Mouse (Mus musculus) liver, adult (tissue): Measurements from ENCODE around the gene Focad.

Source experiments
- GATA4 ChIP-seq: IDR thresholded peaks from 2 replicates; pipeline ENCODE4 v1.6.1; 2014; ENCODE audit warnings: mild to moderate bottlenecking, low read length; ENCODE audit not compliant: insufficient replicate concordance

Gene Focad

DNA sequence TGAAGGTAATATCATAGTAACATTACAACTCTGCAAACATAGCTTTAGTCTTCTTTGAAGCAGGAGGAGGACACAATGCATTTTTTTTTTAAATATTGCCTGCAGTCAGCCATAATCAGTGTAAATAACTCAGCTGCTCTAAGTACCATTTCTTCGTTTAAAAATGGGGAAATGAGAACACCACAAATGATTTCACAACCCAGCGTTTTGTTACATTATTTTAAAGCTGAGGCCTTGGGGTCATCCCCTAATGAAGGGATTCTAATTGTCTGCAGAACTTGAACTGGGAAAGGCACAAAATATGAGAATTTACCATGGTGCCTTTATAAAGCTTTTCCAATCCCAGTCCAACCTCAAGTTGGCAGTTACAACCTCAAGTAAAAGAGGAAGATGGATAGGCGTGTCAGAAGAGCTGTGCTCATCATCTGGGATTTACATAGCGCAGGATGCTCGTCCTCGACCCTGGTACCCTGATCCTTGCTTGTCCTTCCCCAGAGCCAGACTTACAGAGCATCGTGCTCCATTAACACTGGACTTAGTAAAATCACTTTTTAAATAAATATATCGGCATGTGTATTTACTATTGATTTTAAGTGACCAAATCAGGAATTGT, 338.1 kb downstream of the Focad start:
- no peak for TF ChIP-seq GATA4

DNA sequence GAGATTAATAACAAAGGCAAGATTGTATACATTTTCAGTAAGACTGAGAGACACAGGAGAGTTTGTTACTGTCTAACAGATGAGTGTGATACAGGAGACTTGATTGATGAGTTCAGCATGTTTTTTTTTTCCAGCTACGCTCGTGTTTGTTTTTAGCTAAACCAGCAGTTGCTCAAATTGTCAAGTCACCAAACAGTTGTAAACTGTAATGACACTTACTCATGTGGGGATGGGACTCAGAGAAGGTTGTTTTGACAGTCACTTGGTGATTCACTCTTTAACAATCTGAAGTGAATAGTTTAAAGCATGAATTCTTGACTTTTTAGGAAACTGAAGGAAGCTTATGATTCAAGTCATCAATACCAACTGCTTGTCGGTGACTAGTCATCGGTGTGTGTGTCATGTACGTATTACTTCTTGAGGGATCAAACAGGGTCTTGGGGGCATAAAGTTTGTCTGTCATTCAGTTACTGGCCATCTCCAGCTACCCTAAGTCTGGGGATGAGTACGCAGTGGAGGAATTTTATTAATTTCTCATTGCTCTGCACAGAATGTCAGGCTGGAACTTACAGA, 342.2 kb downstream of the Focad start:
- TF ChIP-seq GATA4, result no peak

DNA sequence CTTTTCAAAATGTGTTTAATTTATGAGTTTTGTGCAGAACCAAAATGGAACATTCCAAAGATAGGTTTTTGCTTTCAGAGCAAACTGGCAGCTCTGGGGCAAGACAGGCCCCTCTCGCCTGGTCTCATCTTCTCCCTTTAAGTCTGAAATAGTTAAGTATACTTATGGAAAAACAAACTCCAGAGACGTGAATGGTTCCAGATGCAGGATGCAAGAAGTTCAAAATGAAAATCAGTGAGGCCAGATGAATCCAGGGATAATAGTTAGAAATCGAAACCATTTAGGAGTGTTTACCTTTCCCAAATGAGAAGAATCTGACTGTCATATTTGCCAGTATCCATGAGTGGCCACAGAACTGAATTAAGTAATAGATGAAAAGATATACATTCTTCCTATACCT, 342.7 kb downstream of the Focad start:
- TF ChIP-seq GATA4, result no peak

DNA sequence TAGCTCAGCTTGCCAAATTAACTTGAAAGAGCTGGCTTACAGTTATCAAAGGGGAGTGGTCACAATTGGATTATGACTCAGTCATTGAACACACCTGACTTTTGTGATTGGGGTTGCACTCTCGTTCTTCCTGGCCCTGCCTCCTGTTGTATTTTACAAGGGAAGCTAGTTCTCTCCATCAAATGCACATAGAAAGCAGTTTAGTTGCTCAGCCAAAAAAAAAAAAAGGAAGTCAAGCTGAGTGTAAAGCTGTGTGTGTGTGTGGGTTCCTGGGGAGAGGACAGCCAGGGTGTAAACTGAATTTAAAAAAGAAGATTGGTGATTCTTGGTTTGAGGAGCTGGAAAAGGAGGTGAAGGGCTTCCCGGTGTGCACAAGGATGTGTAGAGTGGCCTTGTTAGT, 343.5 kb downstream of the Focad start:
- TF ChIP-seq GATA4, result no peak

DNA sequence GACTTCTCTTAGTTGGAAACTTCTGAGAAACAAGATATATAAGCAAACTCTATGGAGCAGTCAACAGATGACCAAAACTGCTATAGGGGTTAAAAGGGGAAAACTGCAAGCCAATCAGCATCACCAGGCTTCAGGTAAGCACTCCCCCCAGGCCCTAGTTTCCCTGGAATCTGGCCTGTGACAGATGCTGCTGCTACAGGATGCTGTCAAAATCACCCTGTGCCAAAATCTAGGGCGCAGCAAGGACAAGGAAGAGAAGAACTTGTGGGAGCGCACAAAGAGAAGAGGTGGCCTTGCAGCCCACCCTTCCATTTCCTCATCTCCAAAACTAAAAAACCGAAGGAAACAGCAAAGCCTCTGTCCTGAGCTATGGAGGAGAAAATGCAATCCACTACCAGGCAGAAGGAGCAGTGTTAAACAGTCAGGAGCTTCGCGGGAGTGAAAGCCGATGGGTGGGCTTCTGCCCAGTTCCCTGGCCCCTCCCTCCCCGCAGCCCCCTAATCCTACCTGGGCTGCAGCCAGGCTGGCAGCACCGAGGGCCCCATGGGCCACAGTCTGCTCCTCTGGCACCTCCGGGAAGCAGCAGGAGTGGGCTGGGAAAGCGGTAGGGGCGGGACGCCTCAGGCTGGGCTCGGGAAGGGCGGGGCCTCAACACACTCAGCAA, 344.0 kb downstream of the Focad start, which contains the start of gene Hacd4:
Hacd4 (minus strand) TSS at position 603 of the 664 bp plus-strand sequence.
- no peak for TF ChIP-seq GATA4

DNA sequence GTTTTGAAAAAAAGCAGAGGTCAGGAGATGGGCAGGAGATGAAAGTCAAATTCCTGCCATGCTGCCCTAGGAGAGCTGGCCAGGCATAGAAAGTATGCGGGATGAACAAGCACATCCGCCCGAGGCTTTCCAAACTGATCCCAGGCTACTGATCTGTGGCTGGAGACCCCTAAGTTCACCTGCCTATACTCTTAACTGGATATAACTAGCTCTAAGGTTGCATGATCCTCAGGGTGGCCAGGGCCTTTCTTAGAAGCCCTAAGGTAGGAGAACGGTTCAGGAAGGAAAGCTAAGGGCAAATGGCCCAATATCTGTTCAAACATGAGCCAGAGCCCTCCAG, 344.5 kb downstream of the Focad start:
- no peak for TF ChIP-seq GATA4

DNA sequence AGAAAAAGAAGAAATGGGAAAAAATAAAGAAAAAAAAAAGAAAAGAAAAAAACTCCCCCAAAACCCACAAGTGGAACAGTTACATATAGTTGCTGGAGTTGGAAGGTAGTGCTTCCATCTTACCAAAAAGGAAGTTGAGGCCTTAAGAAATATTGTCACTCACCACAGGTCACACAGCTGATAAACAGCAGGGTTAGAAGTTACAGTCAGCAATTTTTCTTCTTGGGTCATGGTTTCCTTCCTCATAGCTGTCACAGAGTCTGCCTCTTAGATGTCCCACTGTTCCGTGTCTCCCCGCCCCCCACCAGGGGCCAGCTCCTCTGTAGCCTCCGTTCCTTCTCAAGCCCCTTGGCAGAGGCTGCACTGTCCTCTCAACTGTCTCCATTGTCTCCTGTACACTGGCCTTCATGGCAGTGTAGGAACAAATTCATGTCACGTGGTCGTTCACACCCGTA, 345.3 kb downstream of the Focad start:
- no peak for TF ChIP-seq GATA4

DNA sequence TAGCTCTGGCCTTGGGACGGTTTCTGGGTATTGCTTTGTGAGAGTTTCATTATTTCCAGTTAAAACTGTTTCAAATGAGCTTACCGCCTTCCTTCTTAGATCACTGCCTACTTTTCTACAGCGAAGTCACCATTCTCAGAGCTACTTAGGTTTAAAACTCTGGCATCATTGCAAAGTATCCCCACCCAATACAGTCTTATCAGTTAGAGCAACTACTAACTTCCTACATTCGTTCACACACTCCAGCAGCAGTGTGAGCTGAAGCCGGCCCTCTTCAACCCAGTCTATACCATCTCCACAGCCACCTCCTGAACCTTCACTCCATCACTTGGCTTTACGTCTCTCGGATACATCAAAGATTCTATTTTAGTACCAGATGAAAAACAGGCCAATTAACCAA, 346.4 kb downstream of the Focad start:
- TF ChIP-seq GATA4, result no peak

DNA sequence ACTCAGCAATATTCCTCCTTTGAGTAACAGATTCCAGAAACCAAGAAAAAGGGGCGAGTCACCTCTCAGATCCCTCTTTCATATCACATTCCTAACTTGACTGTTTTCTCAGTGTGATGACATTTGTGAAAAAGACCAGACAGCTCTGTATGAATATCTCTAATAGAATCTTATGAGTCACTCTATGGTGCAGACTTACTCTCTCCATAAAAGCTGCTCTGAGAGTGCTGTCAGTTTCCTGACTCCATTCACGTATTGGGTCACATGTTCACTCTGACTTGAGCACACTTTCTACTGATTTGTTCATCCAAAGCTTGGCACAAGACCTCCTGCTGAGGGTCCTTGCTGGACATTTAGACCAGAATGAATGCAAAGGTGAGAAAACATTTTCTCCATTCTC, 354.5 kb downstream of the Focad start:
- TF ChIP-seq GATA4, result no peak

DNA sequence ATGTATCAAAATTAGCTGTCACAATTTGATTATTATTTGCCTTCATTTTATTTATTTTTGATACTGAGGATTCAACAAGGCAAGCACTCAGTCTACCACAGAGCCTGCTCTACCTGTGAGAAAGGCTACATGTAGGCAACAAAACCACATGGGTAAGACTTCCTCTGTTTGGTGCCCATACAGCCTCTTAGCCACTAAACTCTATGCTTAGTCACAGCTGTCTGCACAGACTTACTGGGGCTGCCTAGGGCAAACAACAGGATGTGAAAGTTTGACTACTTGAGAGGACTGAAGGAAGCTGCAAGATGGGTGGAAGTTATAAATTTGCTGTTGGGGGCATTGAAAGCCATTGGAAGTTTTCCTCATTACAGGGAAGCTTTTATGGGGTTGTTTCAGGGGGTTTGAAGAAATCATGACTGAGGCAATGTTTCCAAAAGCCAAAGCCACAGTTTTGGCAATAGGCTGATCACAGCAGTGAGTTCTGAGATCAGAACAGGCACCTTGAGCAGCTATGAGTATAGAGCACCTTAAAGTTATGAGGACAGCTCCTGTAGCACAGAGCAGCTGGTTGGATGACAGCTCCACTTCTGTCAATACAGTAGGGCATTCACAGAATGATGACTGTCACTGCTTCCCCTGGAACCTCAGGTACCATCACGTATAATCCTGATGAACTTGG, 355.8 kb downstream of the Focad start:
- no peak for TF ChIP-seq GATA4

DNA sequence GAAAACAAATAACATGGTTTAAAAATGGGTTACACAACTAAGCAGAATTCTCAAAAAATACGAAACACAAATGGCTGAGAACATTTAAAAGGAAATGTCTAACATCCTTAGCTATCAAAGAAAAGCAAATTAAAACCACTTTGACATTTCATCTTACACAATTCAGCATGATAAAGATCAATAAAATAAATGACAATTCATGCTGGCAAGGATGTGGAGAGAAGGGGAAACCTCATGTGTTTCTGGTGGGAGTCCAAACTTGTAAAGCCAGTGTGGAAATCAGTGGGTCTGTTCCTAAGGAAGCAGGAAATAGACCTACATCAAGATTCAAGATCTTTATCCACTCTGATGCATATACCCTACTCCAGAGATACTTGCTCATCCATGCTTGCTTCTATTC, 363.7 kb downstream of the Focad start:
- no peak for TF ChIP-seq GATA4

DNA sequence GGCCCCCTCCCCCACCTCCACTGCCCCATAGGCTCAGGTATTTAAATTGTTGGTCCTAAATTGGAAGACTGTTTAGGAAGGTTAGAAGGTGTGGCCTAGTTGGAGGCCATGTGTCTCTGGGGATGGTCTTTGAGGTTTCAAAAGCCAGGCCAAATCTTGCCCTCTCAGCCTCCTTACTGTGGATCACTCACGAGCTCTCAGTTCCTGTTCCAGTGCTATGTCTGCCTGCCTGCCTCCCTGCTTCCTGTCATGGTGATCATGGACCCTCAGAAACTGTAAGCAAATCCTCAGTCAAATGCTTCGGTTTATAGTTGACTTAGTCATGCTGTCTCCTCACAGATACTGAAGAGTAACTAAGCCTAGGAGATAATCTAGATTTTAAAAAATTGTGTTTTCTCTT, 364.2 kb downstream of the Focad start:
- no peak for TF ChIP-seq GATA4
